Mouse (Mus musculus) forebrain, embryonic 16.5 days (tissue): ENCODE results near the gene Habp4. TPM values are rescaled to one million over a fixed set of nuclear protein-coding genes. Genes with fewer than 3 reads are reported as not detected.

Experiments used
- ATAC-seq: fragments of 200-750 bp; cut with Nextera tagmentation; 2 replicates; pipeline ENCODE4 v1.8.0; 2017; ENCODE audit warnings: mild to moderate bottlenecking, moderate library complexity
- H3K27ac ChIP-seq: fragments of 300-500 bp; sonication (generic); 2 replicates; pipeline ENCODE4 v1.5.1; 2014; ENCODE audit warnings: low read length, control low read depth
- H3K27me3 ChIP-seq: fragments of 300-500 bp; sonication (generic); replicated peaks from 2 replicates; pipeline ENCODE4 v1.6.1; 2014; ENCODE audit warnings: low read length; ENCODE audit not compliant: control insufficient read depth, insufficient read depth
- H3K36me3 ChIP-seq: fragments of 300-500 bp; sonication (generic); 2 replicates; pipeline ENCODE4 v1.6.1; 2014; ENCODE audit not compliant: control insufficient read depth, insufficient read depth
- H3K4me1 ChIP-seq: fragments of 300-500 bp; sonication (generic); replicated peaks from 2 replicates; pipeline ENCODE4 v1.6.1; 2014; ENCODE audit warnings: low read length; ENCODE audit not compliant: control insufficient read depth, insufficient read depth
- H3K4me2 ChIP-seq: fragments of 300-500 bp; sonication (generic); 2 replicates; pipeline ENCODE4 v1.6.1; 2014; ENCODE audit warnings: mild to moderate bottlenecking, low read length, control low read depth
- H3K4me3 ChIP-seq: fragments of 300-500 bp; sonication (generic); replicated peaks from 2 replicates; pipeline ENCODE4 v1.5.1; 2014; ENCODE audit warnings: mild to moderate bottlenecking, low read length, control low read depth
- H3K9ac ChIP-seq: fragments of 300-500 bp; sonication (generic); replicated peaks from 2 replicates; pipeline ENCODE4 v1.6.1; 2014; ENCODE audit warnings: low read depth, low read length, control low read depth
- H3K9me3 ChIP-seq: fragments of 300-500 bp; sonication (generic); 2 replicates; pipeline ENCODE4 v1.6.1; 2016; ENCODE audit warnings: low read length; ENCODE audit not compliant: control insufficient read depth
- WGBS: fragments of 180-500 bp; shearing (Covaris S2); extraction: QIAGEN DNeasy Blood & Tissue Kit; methylation state at CpG from one replicate; pipeline ENCODE4 v1.1.7; 2014; 5-methylcytosine and 5-hydroxymethylcytosine counted together
- polyA plus RNA-seq: library from polyadenylated mRNA; unstranded; fragments of >200 nt; fragmentation: Nextera tagmentation; extraction: Ambion mirVana; gene quantifications from 2 replicates; pipeline ENCODE4 v1.2.1, GENCODE M21; 2015

Habp4 gene
- polyA plus RNA-seq, result 15.9 and 18.1 TPM in 2 replicates

DNA sequence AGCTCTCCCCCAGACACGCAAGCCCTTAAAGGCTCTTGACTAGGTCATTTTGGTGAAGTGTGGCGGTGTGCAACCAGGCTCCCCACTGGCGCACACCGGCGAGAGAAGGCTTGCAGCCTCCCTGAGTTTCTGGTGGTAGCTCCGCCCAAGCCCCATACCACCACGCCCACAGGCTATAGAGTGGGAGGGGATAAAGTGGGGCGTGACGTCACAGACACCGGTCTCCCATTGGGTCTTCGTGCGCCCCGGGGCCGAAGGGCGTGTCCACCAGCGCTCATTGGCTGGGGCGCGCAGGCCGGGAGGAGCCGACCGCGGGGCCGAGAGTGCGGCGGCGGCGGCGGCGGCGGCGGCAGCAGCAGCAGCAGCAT lies at the start of gene Habp4:
Habp4 (plus strand) TSS at position 277 of the 368 bp plus-strand sequence.
- peak within 1 kb of the TSS; percentile 78 for H3K4me3 ChIP-seq
- peaks cover 16% of the 10 kb centered on the region for H3K4me1 ChIP-seq
- H3K4me2 ChIP-seq, result peak within 1 kb of the TSS; percentile 98
- peak; percentile 99 for ATAC-seq
- H3K27me3 ChIP-seq, result peaks cover 8% of the 10 kb centered on the region
- no peak within 1 kb of the TSS; the same call in 1 of the 2 replicates for H3K27ac ChIP-seq
- under 1% methylated on average over 30 of the region's 31 CpGs for WGBS
- H3K9me3 ChIP-seq, result no peaks in the 10 kb centered on the region; the same call in 1 of the 2 replicates
- H3K9ac ChIP-seq, result peak within 1 kb of the TSS; percentile 78
- H3K36me3 ChIP-seq, result no peaks in the 10 kb centered on the region

DNA sequence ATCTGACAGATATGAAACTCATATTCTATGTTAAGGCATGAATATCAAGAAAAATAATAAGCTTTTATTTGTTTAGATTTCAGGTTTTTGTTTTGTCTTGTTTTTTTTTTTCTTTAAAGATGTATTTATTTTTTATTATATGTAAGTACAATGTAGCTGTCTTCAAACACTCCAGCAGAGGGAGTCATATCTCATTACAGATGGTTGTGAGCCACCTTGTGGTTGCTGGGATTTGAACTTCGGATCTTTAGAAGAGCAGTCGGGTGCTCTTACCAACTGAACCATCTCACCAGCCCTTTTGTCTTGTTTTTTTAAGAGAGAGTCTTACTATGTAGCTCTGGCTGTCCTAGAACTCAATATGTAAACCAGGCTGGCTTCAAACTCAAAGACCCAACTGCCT lies 44.2 kb upstream of the Habp4 start:
- H3K9ac ChIP-seq, result no peak overlapping the region
- no peaks in the 10 kb centered on the region for H3K36me3 ChIP-seq
- no peak overlapping the region for H3K4me3 ChIP-seq
- WGBS, result 52% methylated on average over 2 of the region's 2 CpGs
- no peaks in the 10 kb centered on the region for H3K4me1 ChIP-seq
- H3K27ac ChIP-seq, result no peak overlapping the region
- no peaks in the 10 kb centered on the region for H3K9me3 ChIP-seq
- no peak for ATAC-seq
- no peaks in the 10 kb centered on the region for H3K27me3 ChIP-seq
- no peak overlapping the region for H3K4me2 ChIP-seq

DNA sequence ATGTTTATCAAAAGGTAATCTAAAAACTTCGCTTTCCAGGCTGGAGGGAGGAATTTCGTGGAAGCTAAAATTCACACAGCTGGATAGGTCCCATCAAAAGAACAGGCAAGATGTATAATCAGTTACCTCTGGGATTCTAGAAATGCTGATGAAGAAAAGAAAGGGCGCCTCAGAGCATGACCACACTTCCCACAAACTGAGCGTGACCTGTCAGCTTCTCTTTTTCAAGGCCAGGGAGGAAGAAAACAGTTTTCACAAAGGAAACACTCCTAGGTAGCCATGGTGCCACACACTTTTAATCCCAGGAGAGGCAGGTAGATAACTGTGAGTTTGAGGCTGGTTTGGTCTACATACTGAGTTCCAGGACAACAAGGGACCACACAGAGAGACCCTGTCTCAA lies 40.9 kb upstream of the Habp4 start:
- H3K4me2 ChIP-seq, result no peak overlapping the region
- no peak overlapping the region for H3K9ac ChIP-seq
- no peak for ATAC-seq
- H3K4me3 ChIP-seq, result no peak overlapping the region
- H3K36me3 ChIP-seq, result no peaks in the 10 kb centered on the region
- 64% methylated on average over 4 of the region's 4 CpGs for WGBS
- no peaks in the 10 kb centered on the region for H3K27me3 ChIP-seq
- H3K9me3 ChIP-seq, result peaks cover 5% of the 10 kb centered on the region; the same call in 1 of the 2 replicates
- H3K4me1 ChIP-seq, result no peaks in the 10 kb centered on the region
- H3K27ac ChIP-seq, result no peak overlapping the region

GRCm38 (mm10) chr13:64123491-64124188 lies 38.0 kb upstream of the Habp4 start:
- Histone ChIP-seq H3K36me3 (no peaks in the 10 kb centered on the region), H3K27me3 (no peaks in the 10 kb centered on the region), H3K4me1 (no peaks in the 10 kb centered on the region), H3K4me3 (no peak overlapping the region), H3K9ac (no peak overlapping the region), H3K27ac (no peak overlapping the region), H3K9me3 (peaks cover 5% of the 10 kb centered on the region; the same call in 1 of the 2 replicates), H3K4me2 (no peak overlapping the region)
- ATAC-seq, result no peak
- 31% methylated on average over 6 of the region's 6 CpGs for WGBS

DNA sequence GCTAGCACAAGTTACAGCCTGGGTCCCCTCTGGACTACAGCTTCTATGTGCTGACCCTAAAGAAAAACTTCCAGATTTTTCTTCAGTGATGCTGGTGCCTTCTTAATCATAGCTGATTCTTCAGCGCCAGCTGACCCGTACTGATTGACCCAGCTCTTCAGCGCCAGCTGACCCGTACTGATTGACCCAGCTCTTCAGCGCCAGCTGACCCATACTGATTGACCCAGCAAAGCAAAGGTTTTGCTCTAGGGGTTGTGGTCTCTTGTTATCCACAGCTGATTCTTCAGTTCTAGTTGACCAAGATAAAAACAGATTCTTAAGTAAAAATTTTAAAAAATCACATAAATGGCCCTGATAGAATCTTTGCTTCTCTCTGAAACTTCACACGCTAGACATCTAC lies 36.7 kb upstream of the Habp4 start:
- 93% methylated on average over 6 of the region's 6 CpGs for WGBS
- H3K36me3 ChIP-seq, result no peaks in the 10 kb centered on the region
- no peak overlapping the region for H3K4me2 ChIP-seq
- H3K4me3 ChIP-seq, result no peak overlapping the region
- H3K9ac ChIP-seq, result no peak overlapping the region
- no peak overlapping the region for H3K27ac ChIP-seq
- peaks cover 4% of the 10 kb centered on the region for H3K4me1 ChIP-seq
- H3K9me3 ChIP-seq, result peaks cover 5% of the 10 kb centered on the region; the same call in 1 of the 2 replicates
- no peak for ATAC-seq
- H3K27me3 ChIP-seq, result no peaks in the 10 kb centered on the region

DNA sequence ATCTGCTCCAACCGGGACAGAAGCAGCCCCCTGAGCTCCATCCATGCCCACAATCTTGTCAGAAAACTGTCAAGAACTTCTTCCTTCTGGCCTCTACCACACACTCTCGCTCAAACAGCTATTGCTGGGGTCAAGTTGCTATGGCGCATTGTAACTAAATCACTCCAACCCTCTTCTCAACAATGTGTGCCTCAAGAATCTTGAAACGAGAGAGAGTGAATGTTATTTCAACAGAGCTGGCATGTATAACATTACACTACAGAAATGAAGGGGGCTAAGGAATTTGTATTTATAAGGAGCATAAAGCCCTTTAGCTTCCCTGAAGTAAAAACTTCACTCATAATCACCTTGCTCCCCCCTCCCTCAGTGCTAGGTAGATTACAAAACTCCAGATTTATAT lies 35.3 kb upstream of the Habp4 start:
- H3K9ac ChIP-seq, result no peak overlapping the region
- no peak for ATAC-seq
- H3K27ac ChIP-seq, result no peak overlapping the region
- no peaks in the 10 kb centered on the region for H3K36me3 ChIP-seq
- no peaks in the 10 kb centered on the region for H3K27me3 ChIP-seq
- H3K4me1 ChIP-seq, result peaks cover 4% of the 10 kb centered on the region
- no peak overlapping the region for H3K4me2 ChIP-seq
- H3K9me3 ChIP-seq, result peaks cover 5% of the 10 kb centered on the region; the same call in 1 of the 2 replicates
- H3K4me3 ChIP-seq, result no peak overlapping the region
- 43% methylated on average over 4 of the region's 4 CpGs for WGBS

- H3K4me2 ChIP-seq, result peak within 1 kb of the TSS; percentile 91
- H3K9ac ChIP-seq, result peak within 1 kb of the TSS; percentile 60
- no peaks in the 10 kb centered on the region for H3K36me3 ChIP-seq
- peak within 1 kb of the TSS; percentile 52 for H3K4me3 ChIP-seq
- peaks cover 4% of the 10 kb centered on the region for H3K4me1 ChIP-seq
- 9% methylated on average over 42 of the region's 44 CpGs for WGBS
- peak; percentile 80 for ATAC-seq
- no peaks in the 10 kb centered on the region for H3K9me3 ChIP-seq
- H3K27ac ChIP-seq, result no peak within 1 kb of the TSS
- H3K27me3 ChIP-seq, result no peaks in the 10 kb centered on the region
Observed at GRCm38 (mm10) chr13:64128858-64129615, 32.6 kb upstream of the Habp4 start, which contains the start of gene Slc35d2. Gene Slc35d2, minus strand, starts transcription at chr13:64129368.

GRCm38 (mm10) chr13:64129616-64130375 lies 31.8 kb upstream of the Habp4 start:
- no peaks in the 10 kb centered on the region for H3K36me3 ChIP-seq
- H3K27me3 ChIP-seq, result no peaks in the 10 kb centered on the region
- peak; percentile 79 for ATAC-seq
- H3K4me2 ChIP-seq, result peak overlapping the region; percentile 91
- H3K4me1 ChIP-seq, result peaks cover 4% of the 10 kb centered on the region
- H3K4me3 ChIP-seq, result peak overlapping the region; percentile 52
- peak overlapping the region; percentile 60 for H3K9ac ChIP-seq
- WGBS, result 46% methylated on average over 15 of the region's 15 CpGs
- no peaks in the 10 kb centered on the region for H3K9me3 ChIP-seq
- H3K27ac ChIP-seq, result no peak overlapping the region

GRCm38 (mm10) chr13:64150121-64150520 lies 11.5 kb upstream of the Habp4 start:
- no peak for ATAC-seq
- Histone ChIP-seq H3K4me3 (no peak overlapping the region), H3K36me3 (no peaks in the 10 kb centered on the region), H3K9ac (no peak overlapping the region), H3K9me3 (no peaks in the 10 kb centered on the region), H3K4me1 (peaks cover 18% of the 10 kb centered on the region), H3K27ac (no peak overlapping the region), H3K4me2 (no peak overlapping the region; the same call in 1 of the 2 replicates), H3K27me3 (no peaks in the 10 kb centered on the region)
- WGBS, result 72% methylated on average over 5 of the region's 5 CpGs
